Mouse (Mus musculus) heart, embryonic 16.5 days (tissue): ENCODE data around the gene Gm12394. TPM values are rescaled to one million over a fixed set of nuclear protein-coding genes. Genes with fewer than 3 reads are reported as not detected.

Source experiments
- polyA plus RNA-seq: library from polyadenylated mRNA; unstranded; fragments of >200 nt; fragmentation: Nextera tagmentation; extraction: Ambion mirVana; gene quantifications from 2 replicates; pipeline ENCODE4 v1.2.1, GENCODE M21; 2015

The Gm12394 gene
- polyA plus RNA-seq, 1 experiment from 2014 or later: 0.04 TPM

Other genes with a start within 250 kb of the Gm12394 start
- not detected in 2 replicates for gene Gm10591, start 244.6 kb downstream of the Gm12394 start, polyA plus RNA-seq
- gene Gm2564, start 227.1 kb downstream of the Gm12394 start, polyA plus RNA-seq: 0.25 and 0.92 TPM in 2 replicates
- gene Ccl27b, start 201.5 kb downstream of the Gm12394 start, polyA plus RNA-seq: not detected in 2 replicates
- gene Il11ra2, start 194.9 kb downstream of the Gm12394 start, polyA plus RNA-seq: 0.12 TPM in 1 of 2 replicates, not detected in the other
- gene 4930578G10Rik, start 121.2 kb downstream of the Gm12394 start, polyA plus RNA-seq: not detected in 2 replicates
- gene Ccl19, start 100.2 kb downstream of the Gm12394 start, polyA plus RNA-seq: 0.59 and 1.1 TPM in 2 replicates
- gene Ccl21a, start 82.8 kb downstream of the Gm12394 start, polyA plus RNA-seq: 51.2 and 59.1 TPM in 2 replicates
- 0.06 TPM in 1 of 2 replicates, not detected in the other for gene Fam205a1, start 2.9 kb downstream of the Gm12394 start, polyA plus RNA-seq
- 0.13 and 0.34 TPM in 2 replicates for gene Fam205c, start 17.5 kb upstream of the Gm12394 start, polyA plus RNA-seq
- 4.8 and 5.8 TPM in 2 replicates for gene Phf24, start 59.9 kb upstream of the Gm12394 start, polyA plus RNA-seq
- gene Dnajb5, start 93.0 kb upstream of the Gm12394 start, polyA plus RNA-seq: 16.9 and 17.2 TPM in 2 replicates
- 0.47 and 1.4 TPM in 2 replicates for gene 1700022I11Rik, start 112.8 kb upstream of the Gm12394 start, polyA plus RNA-seq
- gene Vcp, start 143.7 kb upstream of the Gm12394 start, polyA plus RNA-seq: 457 and 488 TPM in 2 replicates
- 12.9 and 13.0 TPM in 2 replicates for gene Fancg, start 153.7 kb upstream of the Gm12394 start, polyA plus RNA-seq
- gene Pigo, start 169.0 kb upstream of the Gm12394 start, polyA plus RNA-seq: 15.8 and 17.8 TPM in 2 replicates
- gene Stoml2, start 174.9 kb upstream of the Gm12394 start, polyA plus RNA-seq: 222 and 234 TPM in 2 replicates
- 14.3 and 15.4 TPM in 2 replicates for gene Fam214b, start 189.4 kb upstream of the Gm12394 start, polyA plus RNA-seq
- 9.1 and 11.3 TPM in 2 replicates for gene Unc13b, start 202.2 kb upstream of the Gm12394 start, polyA plus RNA-seq